Mouse (Mus musculus): ENCODE data around the gene Tceal5.

GRCm38 (mm10) chrX:136171189-136172117 lies 32.2 kb downstream of the Tceal5 start:
- TF ChIP-seq CTCF (conservative IDR thresholded peaks at IDR 0.05; ENCODE audit: low read length) (no peak), POU5F1 (IDR thresholded peaks at IDR 0.05; ENCODE audit: borderline replicate concordance, low read length) (no peak)

All from E14TG2a.4 (cell line).